Comparison of ENCODE assay signal across 8 mouse cellular contexts in genomic region chr3:55780120-55781070, GRCm38 (mm10). TPM values are rescaled to one million over a fixed set of nuclear protein-coding genes. Genes with fewer than 3 reads are reported as not detected.
DNase-seq lines count a peak whose midpoint lies in the region; ATAC-seq lines count a peak whose summit lies in the region.

No protein-coding gene starts in this region.

- H3K27me3 ChIP-seq in kidney, embryonic 15.5 days: peaks cover 70% of the 10 kb centered on the region
- peaks cover 100% of the 10 kb centered on the region for H3K27me3 ChIP-seq in forebrain, embryonic 10.5 days (ENCODE audit: poor library complexity, severe bottlenecking)
- peaks cover 12% of the 10 kb centered on the region; the same call in 1 of the 2 replicates for H3K27me3 ChIP-seq in hindbrain, embryonic 12.5 days

- no peak for DNase-seq in kidney, adult 9 months
- DNase-seq in adrenal gland, postnatal 25 days: peak; percentile 14
- DNase-seq in forebrain, embryonic 10.5 days (ENCODE audit: extremely low spot score, low spot score): peak; percentile 56
- DNase-seq in neural tube, embryonic 10.5 days (ENCODE audit: extremely low spot score, low spot score): peak; percentile 75
- no peak for DNase-seq in thymus, postnatal 36 days
- DNase-seq in spleen, adult 18-20 months: no peak

- peak overlapping the region; percentile 53 for H3K4me2 ChIP-seq in kidney, embryonic 15.5 days
- peak overlapping the region; percentile 59 for H3K4me2 ChIP-seq in hindbrain, embryonic 12.5 days (replicated peaks)

- peak overlapping the region; percentile 28 for H3K4me3 ChIP-seq in kidney, embryonic 15.5 days (replicated peaks)
- H3K4me3 ChIP-seq in forebrain, embryonic 10.5 days: peak overlapping the region; percentile 44
- peak overlapping the region; percentile 30 for H3K4me3 ChIP-seq in hindbrain, embryonic 12.5 days

- H3K4me1 ChIP-seq in kidney, embryonic 15.5 days: peaks cover 36% of the 10 kb centered on the region
- H3K4me1 ChIP-seq in forebrain, embryonic 10.5 days: peaks cover 51% of the 10 kb centered on the region
- H3K4me1 ChIP-seq in hindbrain, embryonic 12.5 days: peaks cover 53% of the 10 kb centered on the region

- peak; percentile 31; the same call in 1 of the 2 replicates for ATAC-seq in kidney, embryonic 15.5 days (replicated peaks; ENCODE audit: low FRiP score)
- peak; percentile 73 for ATAC-seq in hindbrain, embryonic 12.5 days (ENCODE audit: low FRiP score)

- H3K9ac ChIP-seq in kidney, embryonic 15.5 days: no peak overlapping the region
- H3K9ac ChIP-seq in hindbrain, embryonic 12.5 days: peak overlapping the region; percentile 61

- WGBS in kidney, embryonic 15.5 days: 5% methylated on average over 53 of the region's 53 CpGs
- WGBS in forebrain, embryonic 10.5 days: under 1% methylated on average over 53 of the region's 53 CpGs
- 1% methylated on average over 53 of the region's 53 CpGs for WGBS in hindbrain, embryonic 12.5 days

- H3K27ac ChIP-seq in kidney, embryonic 15.5 days: no peak overlapping the region
- H3K27ac ChIP-seq in forebrain, embryonic 10.5 days: peak overlapping the region; percentile 48; the same call in 1 of the 2 replicates
- peak overlapping the region; percentile 93 for H3K27ac ChIP-seq in hindbrain, embryonic 12.5 days

- H3K36me3 ChIP-seq in kidney, embryonic 15.5 days: no peaks in the 10 kb centered on the region
- no peaks in the 10 kb centered on the region for H3K36me3 ChIP-seq in forebrain, embryonic 10.5 days (replicated peaks)
- H3K36me3 ChIP-seq in hindbrain, embryonic 12.5 days: no peaks in the 10 kb centered on the region

- H3K9me3 ChIP-seq in kidney, embryonic 15.5 days (replicated peaks): no peaks in the 10 kb centered on the region
- no peaks in the 10 kb centered on the region for H3K9me3 ChIP-seq in forebrain, embryonic 10.5 days
- H3K9me3 ChIP-seq in hindbrain, embryonic 12.5 days (replicated peaks): no peaks in the 10 kb centered on the region

RNA-seq across cellular contexts. Expression of gene Mab21l1, which starts 1.9 kb away (rescaled TPM):
- 0.98 and 1.8 TPM in 2 replicates for polyA plus RNA-seq in kidney, embryonic 15.5 days (2015; fragmentation: Nextera tagmentation; extraction: Ambion mirVana)
- 1.6 and 1.9 TPM in 2 replicates for total RNA-seq in adrenal gland, postnatal 25 days (2021)
- 6.9 and 7.2 TPM in 2 replicates for polyA plus RNA-seq in forebrain, embryonic 10.5 days (2016; fragmentation: Nextera tagmentation; extraction: Ambion mirVana)
- 104 and 115 TPM in 2 replicates for polyA plus RNA-seq in hindbrain, embryonic 12.5 days (2016; fragmentation: Nextera tagmentation; extraction: Ambion mirVana)

Comparison
In these comparisons a context has a peak if more than half of its experiments do, and no peak if none do; other contexts are left out.
1. DNase-seq: peak in adrenal gland, postnatal 25 days (single experiment), forebrain, embryonic 10.5 days (single experiment) and neural tube, embryonic 10.5 days (single experiment); none in kidney, adult 9 months (single experiment), thymus, postnatal 36 days (0 of 2) and spleen, adult 18-20 months (0 of 2).
2. RNA of gene Mab21l1, which starts 1.9 kb away (polyA plus RNA-seq): 104 to 115 TPM in hindbrain, embryonic 12.5 days; 6.9 to 7.2 TPM in forebrain, embryonic 10.5 days and 0.98 to 1.8 TPM in kidney, embryonic 15.5 days; every median in the first group is over 10 times any median in the second.
3. Peak in every context shown above with its lines, with median percentiles within 50 percentile points of each other: H3K4me3 ChIP-seq.